Mouse (Mus musculus) lung, adult 18-20 months (tissue): ENCODE results near the gene Usp7.
A peak's percentile ranks its signal among the peaks of the same experiment; 100 is the strongest.

Source experiments
- DNase-seq, 2 experiments: peaks; one replicate each; pipeline ENCODE4 v3.0.0; 2022; ENCODE audit warnings: mixed read lengths in 2 of 2

Usp7 gene

GRCm38 (mm10) chr16:8715513-8716080 lies 76.5 kb downstream of the Usp7 start:
- DNase-seq = no peak

- DNase-seq = no peak
Measured at GRCm38 (mm10) chr16:8714851-8715250, 77.3 kb downstream of the Usp7 start.

- DNase-seq = no peak
Measured at GRCm38 (mm10) chr16:8711998-8712397, 80.1 kb downstream of the Usp7 start.

GRCm38 (mm10) chr16:8700586-8700985 lies 91.5 kb downstream of the Usp7 start:
- DNase-seq = no peak

- DNase-seq = no peak
Measured at GRCm38 (mm10) chr16:8699556-8699955, 92.6 kb downstream of the Usp7 start.

- DNase-seq = no peak
Measured at GRCm38 (mm10) chr16:8691206-8691605, 100.9 kb downstream of the Usp7 start.

GRCm38 (mm10) chr16:8689979-8690656 lies 102.0 kb downstream of the Usp7 start:
- no peak for DNase-seq

GRCm38 (mm10) chr16:8687559-8688112 lies 104.5 kb downstream of the Usp7 start:
- no peak for DNase-seq

- no peak for DNase-seq
Measured at GRCm38 (mm10) chr16:8686871-8687535, 105.1 kb downstream of the Usp7 start.

GRCm38 (mm10) chr16:8686121-8686870 lies 105.8 kb downstream of the Usp7 start:
- DNase-seq = peak; percentile 66 to 71

GRCm38 (mm10) chr16:8685087-8685486 lies 107.0 kb downstream of the Usp7 start:
- no peak for DNase-seq

GRCm38 (mm10) chr16:8680470-8680869 lies 111.6 kb downstream of the Usp7 start, which contains the start of gene Gm5767:
Gene Gm5767, plus strand, starts transcription at chr16:8680770.
- DNase-seq = no peak

GRCm38 (mm10) chr16:8679780-8680179 lies 112.3 kb downstream of the Usp7 start:
- no peak for DNase-seq

GRCm38 (mm10) chr16:8678676-8679075 lies 113.4 kb downstream of the Usp7 start:
- DNase-seq = no peak

GRCm38 (mm10) chr16:8678035-8678434 lies 114.1 kb downstream of the Usp7 start:
- peak in 1 of 2 experiments; percentile 56 for DNase-seq

GRCm38 (mm10) chr16:8676800-8677199 lies 115.3 kb downstream of the Usp7 start:
- DNase-seq = peak in 1 of 2 experiments; percentile 54

- no peak for DNase-seq
Measured at GRCm38 (mm10) chr16:8676228-8676627, 115.9 kb downstream of the Usp7 start.

- no peak for DNase-seq
Measured at GRCm38 (mm10) chr16:8675559-8675958, 116.5 kb downstream of the Usp7 start.

- peak; percentile 64 to 71 for DNase-seq
Measured at GRCm38 (mm10) chr16:8674165-8674564, 117.9 kb downstream of the Usp7 start.

- DNase-seq = no peak
Measured at GRCm38 (mm10) chr16:8673343-8673742, 118.8 kb downstream of the Usp7 start.

- no peak for DNase-seq
Measured at GRCm38 (mm10) chr16:8672811-8673210, 119.3 kb downstream of the Usp7 start.

GRCm38 (mm10) chr16:8672350-8672687 lies 119.8 kb downstream of the Usp7 start:
- DNase-seq = no peak
